Mouse (Mus musculus): Measurements from ENCODE around the gene B3galt6. TPM values are rescaled to one million over a fixed set of nuclear protein-coding genes. Genes with fewer than 3 reads are reported as not detected.
A peak's percentile ranks its signal among the peaks of the same experiment; 100 is the strongest.

Gene B3galt6
- polyA plus RNA-seq, 1 experiment from 2014 or later, result 27.6 TPM

DNA sequence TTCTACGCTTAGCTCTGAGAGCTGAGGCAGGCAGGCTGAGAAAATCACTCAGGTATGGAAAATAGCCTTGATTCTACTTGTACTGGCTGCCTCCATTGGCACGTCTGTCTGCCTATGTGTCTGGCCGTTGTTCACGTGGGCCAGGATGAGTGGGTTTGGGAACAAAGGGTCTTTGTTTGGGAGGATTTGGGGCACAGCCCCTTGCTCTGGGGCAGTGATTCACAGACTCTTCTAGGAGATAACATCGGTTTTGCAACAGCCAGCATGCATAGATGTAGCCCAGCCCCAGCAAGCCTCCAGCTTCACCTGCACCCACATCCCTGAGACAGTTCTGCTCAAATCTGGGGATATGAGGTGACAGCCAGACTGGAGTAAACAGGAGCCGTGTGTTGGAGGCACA is 19.8 kb downstream of the B3galt6 start:
- ATAC-seq (no peak), DNase-seq (ENCODE audit: low spot score) (no peak)
- H3K4me1 ChIP-seq (ENCODE audit: control insufficient read depth, insufficient read depth, low read length), result no peaks in the 10 kb centered on the region
- H3K9me3 ChIP-seq (replicated peaks; ENCODE audit: control insufficient read depth, low read length), result no peaks in the 10 kb centered on the region
- no peak overlapping the region for H3K27ac ChIP-seq (ENCODE audit: low read depth, low read length)
- H3K27me3 ChIP-seq (replicated peaks; ENCODE audit: control insufficient read depth, insufficient read depth, low read length), result no peaks in the 10 kb centered on the region
- H3K36me3 ChIP-seq (ENCODE audit: control insufficient read depth, insufficient read depth, low read length), result no peaks in the 10 kb centered on the region
- H3K4me3 ChIP-seq (ENCODE audit: low read depth, low read length), result no peak overlapping the region
- 46% methylated on average over 6 of the region's 6 CpGs for WGBS
- H3K9ac ChIP-seq (ENCODE audit: low read length), result no peak overlapping the region
- no peak overlapping the region for H3K4me2 ChIP-seq (ENCODE audit: low read length)

DNA sequence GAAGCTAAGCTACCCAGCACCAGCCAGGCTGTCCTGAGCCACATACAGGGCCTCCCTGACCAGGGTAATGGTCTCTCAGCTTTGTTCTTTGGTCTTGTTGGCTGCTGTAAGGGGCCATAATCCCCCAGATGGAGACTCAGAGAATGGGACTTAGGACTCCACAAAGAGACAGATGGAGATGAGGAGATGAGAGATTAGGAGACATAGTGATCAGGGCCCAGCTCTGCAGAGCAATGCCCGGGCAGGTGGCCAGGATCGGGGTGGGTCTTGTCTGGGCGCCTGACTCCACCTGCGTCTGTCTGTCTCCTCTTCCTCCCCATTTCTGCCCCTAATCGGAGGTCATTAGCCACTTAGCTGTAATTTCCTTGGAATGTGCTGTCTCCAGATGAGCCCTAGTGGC is 22.2 kb downstream of the B3galt6 start:
- DNase-seq (ENCODE audit: low spot score), result no peak
- Histone ChIP-seq H3K27me3 (replicated peaks; ENCODE audit: control insufficient read depth, insufficient read depth, low read length) (no peaks in the 10 kb centered on the region), H3K4me2 (ENCODE audit: low read length) (no peak overlapping the region), H3K27ac (ENCODE audit: low read depth, low read length) (no peak overlapping the region), H3K9me3 (replicated peaks; ENCODE audit: control insufficient read depth, low read length) (no peaks in the 10 kb centered on the region), H3K36me3 (ENCODE audit: control insufficient read depth, insufficient read depth, low read length) (peaks cover 10% of the 10 kb centered on the region), H3K9ac (ENCODE audit: low read length) (no peak overlapping the region), H3K4me3 (ENCODE audit: low read depth, low read length) (no peak overlapping the region), H3K4me1 (ENCODE audit: control insufficient read depth, insufficient read depth, low read length) (no peaks in the 10 kb centered on the region)
- no peak for ATAC-seq
- WGBS, result 79% methylated on average over 5 of the region's 5 CpGs

DNA sequence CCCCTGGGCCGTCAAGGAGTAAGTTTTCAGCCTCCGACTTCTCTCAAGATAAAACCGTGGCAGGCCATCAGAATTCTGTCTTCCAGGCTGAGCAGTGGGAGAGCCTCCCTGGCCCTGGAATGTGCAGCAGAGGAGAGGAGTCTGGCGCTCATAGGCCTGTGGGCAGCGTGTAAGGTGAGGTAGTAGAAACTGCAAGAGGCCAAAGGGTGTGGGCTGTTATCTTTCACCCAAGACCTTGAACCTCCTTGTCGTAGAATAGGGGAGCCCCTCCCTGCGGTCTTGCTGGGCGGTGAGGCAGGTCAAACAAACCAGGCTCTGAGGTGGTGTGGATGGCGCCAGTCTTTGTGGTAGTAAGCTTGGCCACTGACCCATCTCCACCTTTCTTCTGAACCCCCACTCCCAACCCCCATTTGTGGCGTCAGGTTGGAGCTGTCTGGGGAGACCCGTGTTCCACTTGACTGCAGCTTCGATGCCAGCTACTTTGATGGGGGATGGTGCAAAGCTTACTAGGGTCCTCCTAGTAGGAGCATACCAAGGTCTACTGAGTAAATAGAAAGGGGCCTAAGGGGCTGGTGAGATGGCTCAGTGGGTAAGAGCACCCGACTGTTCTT is 23.3 kb downstream of the B3galt6 start:
- no peak for DNase-seq (ENCODE audit: low spot score)
- no peak overlapping the region for H3K4me3 ChIP-seq (ENCODE audit: low read depth, low read length)
- no peak overlapping the region for H3K4me2 ChIP-seq (ENCODE audit: low read length)
- H3K4me1 ChIP-seq (ENCODE audit: control insufficient read depth, insufficient read depth, low read length), result no peaks in the 10 kb centered on the region
- no peak overlapping the region for H3K9ac ChIP-seq (ENCODE audit: low read length)
- H3K27ac ChIP-seq (ENCODE audit: low read depth, low read length), result no peak overlapping the region
- peaks cover 20% of the 10 kb centered on the region for H3K36me3 ChIP-seq (ENCODE audit: control insufficient read depth, insufficient read depth, low read length)
- WGBS, result 91% methylated on average over 13 of the region's 13 CpGs
- no peaks in the 10 kb centered on the region for H3K9me3 ChIP-seq (replicated peaks; ENCODE audit: control insufficient read depth, low read length)
- no peaks in the 10 kb centered on the region for H3K27me3 ChIP-seq (replicated peaks; ENCODE audit: control insufficient read depth, insufficient read depth, low read length)
- ATAC-seq, result no peak

DNA sequence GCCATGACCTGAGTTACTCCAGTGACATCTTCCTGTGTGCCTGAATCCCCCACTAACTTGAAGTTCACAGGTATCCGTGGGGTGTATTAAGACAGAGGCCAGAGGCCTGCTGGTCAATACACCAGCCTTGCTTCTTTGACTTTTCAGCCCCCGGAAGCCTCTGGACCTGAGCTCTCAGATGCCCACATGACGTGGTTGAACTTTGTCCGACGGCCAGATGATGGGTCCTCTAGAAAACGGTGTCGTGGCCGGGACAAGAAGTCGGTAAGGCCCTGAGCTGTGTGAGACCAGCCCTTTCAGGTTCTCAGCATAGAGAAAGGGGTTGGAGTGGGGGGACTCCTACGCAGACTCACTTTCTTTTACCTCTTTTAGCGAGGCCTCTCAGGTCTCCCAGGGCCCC is 28.1 kb downstream of the B3galt6 start:
- H3K4me1 ChIP-seq (ENCODE audit: control insufficient read depth, insufficient read depth, low read length), result no peaks in the 10 kb centered on the region; the same call in 1 of the 2 replicates
- H3K9me3 ChIP-seq (replicated peaks; ENCODE audit: control insufficient read depth, low read length), result no peaks in the 10 kb centered on the region
- 90% methylated on average over 11 of the region's 11 CpGs for WGBS
- H3K27ac ChIP-seq (ENCODE audit: low read depth, low read length), result no peak overlapping the region
- H3K4me2 ChIP-seq (ENCODE audit: low read length), result no peak overlapping the region
- H3K9ac ChIP-seq (ENCODE audit: low read length), result no peak overlapping the region
- ATAC-seq (no peak), DNase-seq (ENCODE audit: low spot score) (no peak)
- no peaks in the 10 kb centered on the region for H3K27me3 ChIP-seq (replicated peaks; ENCODE audit: control insufficient read depth, insufficient read depth, low read length)
- H3K4me3 ChIP-seq (ENCODE audit: low read depth, low read length), result no peak overlapping the region
- H3K36me3 ChIP-seq (ENCODE audit: control insufficient read depth, insufficient read depth, low read length), result peaks cover 29% of the 10 kb centered on the region

DNA sequence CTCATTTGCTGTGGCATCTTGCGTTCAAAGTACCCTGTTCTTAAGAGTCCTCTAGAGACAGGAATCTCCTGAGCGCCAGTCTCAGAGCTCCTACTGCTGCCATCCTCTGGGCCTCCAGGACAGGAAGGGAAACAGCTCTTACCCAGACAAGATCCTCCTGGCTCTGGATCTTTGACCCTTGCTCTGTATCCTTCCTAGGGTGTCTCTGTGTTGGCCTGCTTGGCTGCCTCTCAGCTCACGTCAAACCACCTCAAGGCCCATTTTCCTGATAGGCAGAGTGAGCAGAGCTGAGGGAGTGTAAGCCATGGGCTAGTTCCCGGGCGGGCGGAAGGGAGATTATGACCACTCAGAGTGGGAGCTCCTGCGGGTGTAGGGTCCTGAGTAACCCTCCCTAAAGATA is 29.3 kb downstream of the B3galt6 start:
- Histone ChIP-seq H3K4me2 (ENCODE audit: low read length) (peak overlapping the region; percentile 67), H3K4me3 (ENCODE audit: low read depth, low read length) (no peak overlapping the region), H3K4me1 (ENCODE audit: control insufficient read depth, insufficient read depth, low read length) (no peaks in the 10 kb centered on the region; the same call in 1 of the 2 replicates), H3K36me3 (ENCODE audit: control insufficient read depth, insufficient read depth, low read length) (peaks cover 36% of the 10 kb centered on the region), H3K27ac (ENCODE audit: low read depth, low read length) (no peak overlapping the region), H3K27me3 (replicated peaks; ENCODE audit: control insufficient read depth, insufficient read depth, low read length) (no peaks in the 10 kb centered on the region), H3K9ac (ENCODE audit: low read length) (no peak overlapping the region), H3K9me3 (replicated peaks; ENCODE audit: control insufficient read depth, low read length) (no peaks in the 10 kb centered on the region)
- 53% methylated on average over 7 of the region's 7 CpGs for WGBS
- ATAC-seq (no peak), DNase-seq (ENCODE audit: low spot score) (no peak)

DNA sequence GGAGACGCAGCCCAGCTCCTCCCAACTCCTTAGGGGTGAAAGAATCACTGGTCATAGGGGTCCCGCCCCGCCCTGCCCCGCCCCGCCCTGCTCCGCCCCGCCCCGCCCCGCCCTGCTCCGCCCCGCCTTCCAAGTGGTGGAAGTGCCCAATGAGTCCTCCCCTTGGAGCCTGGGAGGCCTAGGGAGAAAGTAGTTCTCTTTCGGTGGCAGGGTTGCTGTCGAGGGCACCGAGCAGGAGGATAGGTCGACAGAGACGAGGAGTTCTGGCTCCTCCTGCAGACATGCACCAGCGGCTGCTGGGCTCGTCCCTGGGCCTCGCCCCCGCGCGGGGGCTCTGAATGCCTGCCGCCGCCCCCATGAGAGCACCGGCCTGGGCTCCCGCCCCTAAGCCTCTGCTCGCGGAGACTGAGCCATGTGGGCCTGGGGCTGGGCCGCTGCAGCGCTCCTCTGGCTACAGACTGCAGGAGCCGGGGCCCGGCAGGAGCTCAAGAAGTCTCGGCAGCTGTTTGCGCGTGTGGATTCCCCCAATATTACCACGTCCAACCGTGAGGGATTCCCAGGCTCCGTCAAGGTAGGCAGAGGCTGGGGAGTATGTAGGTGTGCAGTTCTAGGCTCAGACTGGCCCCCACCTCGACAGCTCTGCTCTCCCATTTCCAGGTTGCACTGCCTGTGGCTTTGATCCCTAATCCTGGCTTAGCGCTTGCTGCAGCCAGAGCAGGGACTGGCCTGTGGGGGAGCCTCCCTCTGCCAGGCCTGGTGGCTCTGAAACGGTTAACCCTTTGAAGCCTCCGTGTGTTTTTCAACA is 30.1 kb downstream of the B3galt6 start, which contains the start of gene C1qtnf12:
Gene C1qtnf12 (plus strand): TSS at position 152 of the 805 bp plus-strand sequence.
- peak; percentile 29 for DNase-seq (ENCODE audit: low spot score)

DNA sequence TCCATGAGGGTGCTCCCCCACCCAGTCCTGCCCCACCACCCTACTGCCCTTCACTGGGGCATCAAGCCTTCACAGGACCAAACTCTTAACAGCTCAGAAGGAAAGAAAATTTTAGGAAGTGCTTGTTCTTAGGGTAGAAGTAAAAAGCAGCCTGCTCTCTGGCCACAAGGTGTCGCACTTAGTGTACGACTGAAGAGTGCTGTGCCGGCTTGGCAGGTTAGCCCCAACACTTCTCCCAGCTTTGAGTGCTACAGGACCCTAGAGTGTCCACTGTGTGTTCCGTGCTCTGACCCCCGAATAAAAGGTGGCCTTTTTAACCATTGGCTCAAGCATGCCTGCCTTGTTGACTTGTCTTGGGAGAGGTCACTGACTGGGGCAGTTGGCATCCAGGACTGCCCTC is 33.2 kb downstream of the B3galt6 start:
- Histone ChIP-seq H3K9ac (ENCODE audit: low read length) (no peak overlapping the region), H3K27ac (ENCODE audit: low read depth, low read length) (no peak overlapping the region), H3K27me3 (replicated peaks; ENCODE audit: control insufficient read depth, insufficient read depth, low read length) (no peaks in the 10 kb centered on the region), H3K4me2 (ENCODE audit: low read length) (no peak overlapping the region), H3K4me3 (ENCODE audit: low read depth, low read length) (no peak overlapping the region), H3K4me1 (ENCODE audit: control insufficient read depth, insufficient read depth, low read length) (no peaks in the 10 kb centered on the region; the same call in 1 of the 2 replicates), H3K36me3 (ENCODE audit: control insufficient read depth, insufficient read depth, low read length) (peaks cover 50% of the 10 kb centered on the region), H3K9me3 (replicated peaks; ENCODE audit: control insufficient read depth, low read length) (no peaks in the 10 kb centered on the region)
- DNase-seq (ENCODE audit: low spot score) (peak; percentile 91), ATAC-seq (peak; percentile 65)
- WGBS, result 5% methylated on average over 5 of the region's 5 CpGs

More for the DNA sequence above, 30.1 kb downstream of the B3galt6 start, which contains the start of gene C1qtnf12:
- no peaks in the 10 kb centered on the region; the same call in 1 of the 2 replicates for H3K4me1 ChIP-seq (ENCODE audit: control insufficient read depth, insufficient read depth, low read length)
- peak within 1 kb of the TSS; percentile 64 for H3K9ac ChIP-seq (ENCODE audit: low read length)
- peak within 1 kb of the TSS; percentile 67 for H3K4me2 ChIP-seq (ENCODE audit: low read length)
- H3K27ac ChIP-seq (ENCODE audit: low read depth, low read length), result no peak within 1 kb of the TSS
- peak; percentile 61 for ATAC-seq
- no peaks in the 10 kb centered on the region for H3K27me3 ChIP-seq (replicated peaks; ENCODE audit: control insufficient read depth, insufficient read depth, low read length)
- peak within 1 kb of the TSS; percentile 35 for H3K4me3 ChIP-seq (ENCODE audit: low read depth, low read length)
- no peaks in the 10 kb centered on the region for H3K9me3 ChIP-seq (replicated peaks; ENCODE audit: control insufficient read depth, low read length)
- WGBS, result under 1% methylated on average over 36 of the region's 42 CpGs
- H3K36me3 ChIP-seq (ENCODE audit: control insufficient read depth, insufficient read depth, low read length), result peaks cover 43% of the 10 kb centered on the region

DNA sequence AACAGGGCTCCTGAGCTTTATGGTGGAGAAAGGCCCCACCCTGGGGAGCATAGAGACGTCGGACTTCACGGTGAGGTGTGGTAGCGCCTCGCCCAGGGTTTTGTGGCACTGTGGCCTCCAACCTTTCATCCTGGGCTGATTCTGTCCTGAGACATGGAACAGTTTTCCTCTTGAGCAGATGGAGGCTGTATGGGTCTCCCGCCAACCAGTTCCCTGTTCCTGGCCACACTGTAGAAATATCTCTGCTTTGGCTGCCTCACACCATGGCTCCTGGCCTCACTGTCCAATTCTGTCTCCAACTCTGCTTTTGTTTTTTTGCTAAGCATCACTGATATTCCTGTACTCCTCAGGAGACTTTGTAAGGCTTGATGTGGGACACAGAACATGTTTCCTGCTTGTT is 37.0 kb downstream of the B3galt6 start:
- H3K4me3 ChIP-seq (ENCODE audit: low read depth, low read length), result no peak overlapping the region
- ATAC-seq, result no peak
- no peak overlapping the region for H3K4me2 ChIP-seq (ENCODE audit: low read length)
- H3K9ac ChIP-seq (ENCODE audit: low read length), result no peak overlapping the region
- no peak overlapping the region for H3K27ac ChIP-seq (ENCODE audit: low read depth, low read length)
- H3K36me3 ChIP-seq (ENCODE audit: control insufficient read depth, insufficient read depth, low read length), result peaks cover 78% of the 10 kb centered on the region
- 93% methylated on average over 6 of the region's 6 CpGs for WGBS
- H3K27me3 ChIP-seq (replicated peaks; ENCODE audit: control insufficient read depth, insufficient read depth, low read length), result no peaks in the 10 kb centered on the region
- DNase-seq (ENCODE audit: low spot score), result no peak
- H3K4me1 ChIP-seq (ENCODE audit: control insufficient read depth, insufficient read depth, low read length), result no peaks in the 10 kb centered on the region
- no peaks in the 10 kb centered on the region for H3K9me3 ChIP-seq (replicated peaks; ENCODE audit: control insufficient read depth, low read length)

DNA sequence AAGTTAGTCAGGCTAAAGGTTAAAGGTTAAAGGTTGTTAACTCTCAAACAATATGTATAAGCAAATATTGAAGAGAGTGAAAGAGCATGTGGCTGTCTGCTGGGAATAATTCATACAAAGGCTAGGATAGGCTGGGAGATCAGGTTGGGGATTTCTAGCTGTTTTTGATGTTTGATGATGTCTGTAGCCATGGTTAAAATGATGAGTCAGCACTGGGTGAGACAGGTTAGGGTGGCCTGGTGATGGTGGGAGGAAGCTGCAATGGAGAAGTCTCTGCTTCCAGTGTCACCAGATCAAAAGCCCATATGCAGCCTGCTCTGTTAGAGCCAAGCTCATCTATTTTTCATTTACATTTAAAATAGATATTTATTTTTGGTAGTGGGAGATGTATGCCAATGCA is 45.4 kb downstream of the B3galt6 start:
- Histone ChIP-seq H3K36me3 (ENCODE audit: control insufficient read depth, insufficient read depth, low read length) (peaks cover 52% of the 10 kb centered on the region), H3K9me3 (replicated peaks; ENCODE audit: control insufficient read depth, low read length) (no peaks in the 10 kb centered on the region), H3K4me3 (ENCODE audit: low read depth, low read length) (no peak overlapping the region), H3K4me1 (ENCODE audit: control insufficient read depth, insufficient read depth, low read length) (peaks cover 12% of the 10 kb centered on the region), H3K27me3 (replicated peaks; ENCODE audit: control insufficient read depth, insufficient read depth, low read length) (no peaks in the 10 kb centered on the region), H3K9ac (ENCODE audit: low read length) (no peak overlapping the region), H3K4me2 (ENCODE audit: low read length) (no peak overlapping the region), H3K27ac (ENCODE audit: low read depth, low read length) (no peak overlapping the region)
- no peak for DNase-seq (ENCODE audit: low spot score)
- ATAC-seq, result no peak
